8 mouse cellular contexts compared by ENCODE assay signal in the genomic region with DNA sequence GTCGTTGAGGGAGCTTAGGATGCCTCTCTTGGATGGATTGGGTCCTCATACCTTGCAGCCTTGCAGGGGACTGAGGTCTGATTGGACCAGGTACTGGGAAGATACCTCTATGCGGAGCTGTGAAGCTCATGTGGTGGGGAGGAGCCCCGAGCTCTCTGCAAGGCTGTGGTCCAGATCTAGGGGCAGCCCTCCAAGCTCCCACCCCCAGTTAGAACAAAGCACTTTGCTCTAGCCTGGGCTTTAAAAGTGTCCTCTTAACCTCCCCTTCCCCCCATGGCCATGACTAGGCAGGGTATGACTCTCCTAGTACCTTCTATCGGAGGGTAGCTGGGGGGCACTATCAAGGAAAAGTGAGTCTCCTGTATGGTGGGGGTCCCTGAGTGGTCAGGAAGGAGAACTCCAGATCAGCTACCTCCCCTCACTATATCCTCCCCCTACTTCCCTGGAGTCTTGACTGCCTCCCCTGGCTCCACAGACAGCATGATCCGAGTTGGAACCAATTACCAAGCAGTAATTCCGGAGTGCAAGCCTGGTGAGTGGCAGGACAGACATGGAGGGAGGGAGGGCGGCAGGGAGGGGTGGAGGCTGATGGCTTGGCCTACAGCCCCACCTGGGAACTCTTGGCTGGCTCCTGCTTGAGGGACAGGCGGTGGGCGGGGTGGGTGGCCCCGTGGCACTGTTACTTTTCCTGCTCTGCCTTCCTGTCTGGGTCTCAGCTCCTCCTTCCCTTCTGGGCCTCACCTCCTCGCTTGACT. TPM values are rescaled to one million over a fixed set of nuclear protein-coding genes. Genes with fewer than 3 reads are reported as not detected.
DNase-seq lines count a peak whose midpoint lies in the region; ATAC-seq and TF ChIP-seq lines count a peak whose summit lies in the region.

No protein-coding gene starts in this region.

- no peak for ATAC-seq in limb, embryonic 15.5 days (ENCODE audit: insufficient number of reproducible peaks, low FRiP score, low TSS enrichment, low read depth)
- ATAC-seq in stomach, embryonic 16.5 days (ENCODE audit: insufficient read depth, low FRiP score), result no peak

- H3K4me3 ChIP-seq in left cerebral cortex, adult 2 months, result peak overlapping the region; percentile 68
- peak overlapping the region; percentile 75 for H3K4me3 ChIP-seq in limb, embryonic 15.5 days
- H3K4me3 ChIP-seq in stomach, embryonic 16.5 days (replicated peaks; ENCODE audit: low read length), result peak overlapping the region; percentile 76

- no peak for DNase-seq in left cerebral cortex, adult 2 months (ENCODE audit: extremely low spot score in 1 of 2, low spot score in 2 of 2)
- DNase-seq in left cerebral cortex, postnatal 25 days (ENCODE audit: low spot score in 2 of 2), result no peak
- DNase-seq in brain, adult 2 months (ENCODE audit: low read depth, low spot score), result peak; percentile 71
- peak; percentile 41 for DNase-seq in forelimb bud, embryonic 11.5 days (ENCODE audit: low read depth, low spot score)
- DNase-seq in thymus, postnatal 10 days (ENCODE audit: low spot score in 2 of 2), result no peak
- no peak for DNase-seq in lung, postnatal 4 days

- TF ChIP-seq CTCF in left cerebral cortex, adult 2 months (IDR thresholded peaks at IDR 0.05), result no peak

- 5% methylated on average over 10 of the region's 11 CpGs for WGBS in limb, embryonic 15.5 days
- 10% methylated on average over 11 of the region's 11 CpGs for WGBS in stomach, embryonic 16.5 days

- peak overlapping the region; percentile 83 for H3K27ac ChIP-seq in left cerebral cortex, adult 2 months
- peak overlapping the region; percentile 94 for H3K27ac ChIP-seq in limb, embryonic 15.5 days
- 0 out of 2 replicates have a peak overlapping the region, but pooled peaks have one; percentile 25 for H3K27ac ChIP-seq in stomach, embryonic 16.5 days (ENCODE audit: low read length)

- no peaks in the 10 kb centered on the region for H3K9me3 ChIP-seq in limb, embryonic 15.5 days
- H3K9me3 ChIP-seq in stomach, embryonic 16.5 days (replicated peaks; ENCODE audit: control insufficient read depth, low read length), result 0 out of 2 replicates have a peak, but pooled peaks cover 5% of the 10 kb centered on the region

- H3K4me1 ChIP-seq in limb, embryonic 15.5 days, result peaks cover 64% of the 10 kb centered on the region
- peaks cover 48% of the 10 kb centered on the region for H3K4me1 ChIP-seq in stomach, embryonic 16.5 days (ENCODE audit: control insufficient read depth, insufficient read depth, low read length)

- no peaks in the 10 kb centered on the region for H3K27me3 ChIP-seq in limb, embryonic 15.5 days
- H3K27me3 ChIP-seq in stomach, embryonic 16.5 days (ENCODE audit: control insufficient read depth, insufficient read depth, low read length), result no peaks in the 10 kb centered on the region

- intact Hi-C loops in left cerebral cortex, adult 2 months (cut with DNase I), result loop anchor here (5.0 kb wide), 1 partner anchor 148 kb away; the partner anchor contains the start of gene 2700081O15Rik
- intact Hi-C loops in left cerebral cortex, postnatal 25 days (cut with DNase I), result loop anchor here (2.0 kb wide), 1 partner anchor 149 kb away; no protein-coding TSS in a partner anchor

- H3K36me3 ChIP-seq in limb, embryonic 15.5 days, result peaks cover 41% of the 10 kb centered on the region
- H3K36me3 ChIP-seq in stomach, embryonic 16.5 days (ENCODE audit: control insufficient read depth, insufficient read depth, low read length), result peaks cover 16% of the 10 kb centered on the region; the same call in 1 of the 2 replicates

- peak overlapping the region; percentile 82 for H3K9ac ChIP-seq in limb, embryonic 15.5 days
- H3K9ac ChIP-seq in stomach, embryonic 16.5 days (ENCODE audit: low read length), result peak overlapping the region; percentile 89

- H3K4me2 ChIP-seq in limb, embryonic 15.5 days, result peak overlapping the region; percentile 83
- peak overlapping the region; percentile 86 for H3K4me2 ChIP-seq in stomach, embryonic 16.5 days (ENCODE audit: low read depth, low read length)

RNA-seq across cellular contexts. Expression of gene Rcor2, which starts 2.3 kb away (rescaled TPM):
- total RNA-seq in left cerebral cortex, adult 2 months (2021), result 10 to 100 TPM; 14.3 to 14.7 TPM
- 10 to 100 TPM; 13.8 to 15.3 TPM for total RNA-seq in left cerebral cortex, postnatal 25 days (2021)
- polyA plus RNA-seq in limb, embryonic 15.5 days (2015; fragmentation: Nextera tagmentation; extraction: Ambion mirVana), result 16.9 TPM in 2 replicates
- 5.4 and 9.7 TPM in 2 replicates for polyA plus RNA-seq in stomach, embryonic 16.5 days (2015; fragmentation: Nextera tagmentation; extraction: Ambion mirVana)

RNA-seq across cellular contexts. Expression of gene Naa40, which starts 28.5 kb away (rescaled TPM):
- total RNA-seq in left cerebral cortex, adult 2 months (2021), result 10 to 100 TPM; 35.7 to 37.4 TPM
- 10 to 100 TPM; 31.3 to 36.6 TPM for total RNA-seq in left cerebral cortex, postnatal 25 days (2021)
- polyA plus RNA-seq in limb, embryonic 15.5 days (2015; fragmentation: Nextera tagmentation; extraction: Ambion mirVana), result 43.4 and 45.0 TPM in 2 replicates
- 46.9 and 50.4 TPM in 2 replicates for polyA plus RNA-seq in stomach, embryonic 16.5 days (2015; fragmentation: Nextera tagmentation; extraction: Ambion mirVana)

RNA-seq across cellular contexts. Expression of gene Cox8a, which starts 52.1 kb away (rescaled TPM):
- total RNA-seq in left cerebral cortex, adult 2 months (2021), result 100 to 1,000 TPM; 934 to 941 TPM
- total RNA-seq in left cerebral cortex, postnatal 25 days (2021), result 1,000 to 10,000 TPM; 1,203 to 1,264 TPM
- polyA plus RNA-seq in limb, embryonic 15.5 days (2015; fragmentation: Nextera tagmentation; extraction: Ambion mirVana), result 676 and 682 TPM in 2 replicates
- polyA plus RNA-seq in stomach, embryonic 16.5 days (2015; fragmentation: Nextera tagmentation; extraction: Ambion mirVana), result 986 and 1,009 TPM in 2 replicates

Comparison
In these comparisons a context has a peak if more than half of its experiments do, and no peak if none do; other contexts are left out.
1. DNase-seq: peak in brain, adult 2 months (single experiment) and forelimb bud, embryonic 11.5 days (single experiment); none in left cerebral cortex, adult 2 months (0 of 2), left cerebral cortex, postnatal 25 days (0 of 2), thymus, postnatal 10 days (0 of 2) and lung, postnatal 4 days (0 of 2).
2. H3K27ac ChIP-seq: peak in every context shown above with its lines; median percentile 94 in limb, embryonic 15.5 days; 83 in left cerebral cortex, adult 2 months; 25 in stomach, embryonic 16.5 days.
3. Peak in every context shown above with its lines, with median percentiles within 50 percentile points of each other: H3K4me3 ChIP-seq.